Mouse (Mus musculus) forelimb bud, embryonic 11.5 days (tissue): ENCODE data around the gene Mme.

Experiments used
- DNase-seq: peaks from one replicate; pipeline ENCODE4 v3.0.0-alpha.2; 2012; ENCODE audit warnings: low read depth, low spot score

Mme gene

DNA sequence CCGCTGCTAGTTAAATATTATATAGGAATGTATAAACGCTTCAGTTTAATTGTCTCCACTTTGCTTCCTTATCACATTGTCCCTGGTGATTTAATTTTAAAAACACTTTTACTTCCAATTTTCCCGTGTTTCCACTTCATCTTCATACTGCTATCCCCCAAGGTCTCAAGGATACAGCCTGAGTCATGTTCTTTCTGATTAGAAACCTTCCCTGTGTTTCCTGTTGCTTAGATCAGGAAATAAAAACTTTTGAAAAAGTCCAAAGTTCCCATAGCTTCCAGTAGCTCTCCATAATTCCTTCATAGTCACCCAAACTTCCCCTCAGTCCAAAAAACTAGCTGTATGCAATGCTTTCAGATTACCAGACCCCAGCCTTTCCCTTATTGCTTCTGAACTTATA, 109.4 kb downstream of the Mme start:
- no peak for DNase-seq

DNA sequence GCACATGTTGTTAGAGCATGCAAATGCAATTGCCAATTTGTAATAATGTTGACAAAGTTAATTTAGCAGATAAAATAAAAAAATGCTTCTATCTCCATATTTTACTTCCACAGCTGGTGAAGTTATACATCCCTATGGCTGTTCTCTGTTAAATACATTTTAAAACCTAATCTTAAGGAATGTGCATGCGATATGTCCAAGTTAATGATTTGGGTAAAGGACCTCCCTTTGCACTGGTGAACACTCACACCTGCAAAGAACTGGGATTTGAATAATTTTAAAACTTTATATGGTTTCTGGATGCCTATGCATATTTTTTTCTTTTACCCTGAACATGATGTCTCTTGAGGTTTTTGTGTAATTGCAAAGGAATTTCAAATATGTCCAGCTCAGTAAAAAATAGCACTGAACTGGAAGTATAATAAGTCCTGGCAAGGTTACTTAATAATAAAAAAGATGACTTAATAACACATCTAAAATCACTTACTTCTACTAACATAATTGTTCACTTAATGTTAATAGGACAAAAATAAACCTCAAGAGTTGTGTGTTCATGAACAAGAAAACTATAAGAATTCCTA, 110.4 kb downstream of the Mme start:
- no peak for DNase-seq

DNA sequence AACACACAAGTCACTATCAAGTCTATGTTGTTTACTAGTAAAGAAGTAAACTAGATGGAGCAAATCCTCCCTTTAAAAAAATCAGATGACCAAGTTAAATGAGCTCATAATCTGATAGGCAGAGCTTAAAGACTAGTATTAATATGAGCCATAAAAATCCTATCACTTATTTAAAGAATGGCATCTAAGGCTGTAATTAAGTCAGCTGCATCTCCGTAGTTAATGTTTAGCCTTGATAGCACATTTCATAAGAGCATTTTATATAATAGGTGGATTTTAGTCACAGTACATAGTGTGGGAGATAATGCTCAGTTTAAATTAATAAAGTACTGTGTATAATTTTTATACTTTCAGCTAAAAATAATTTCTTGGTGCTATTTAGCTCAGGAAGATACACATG, 118.2 kb downstream of the Mme start:
- DNase-seq: no peak

DNA sequence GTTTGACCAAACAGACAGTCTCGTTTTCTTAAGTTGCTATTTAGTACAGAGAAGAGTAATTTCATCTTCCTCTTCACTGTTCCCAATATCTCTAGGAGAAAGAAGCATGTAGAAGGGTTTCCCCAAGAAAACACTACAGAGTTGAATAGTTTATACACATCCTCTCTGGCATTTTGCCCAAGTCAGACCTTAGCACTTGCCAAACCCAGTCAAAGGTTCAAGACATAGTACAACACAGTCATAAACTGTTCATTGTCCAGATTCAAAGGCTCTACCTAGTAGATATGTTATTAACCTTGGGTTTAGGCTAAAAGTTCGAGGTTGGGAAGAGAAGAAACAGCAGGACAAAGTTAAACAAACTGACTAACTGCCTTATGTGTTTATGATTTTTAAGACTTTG, 143.7 kb downstream of the Mme start:
- no peak for DNase-seq

DNA sequence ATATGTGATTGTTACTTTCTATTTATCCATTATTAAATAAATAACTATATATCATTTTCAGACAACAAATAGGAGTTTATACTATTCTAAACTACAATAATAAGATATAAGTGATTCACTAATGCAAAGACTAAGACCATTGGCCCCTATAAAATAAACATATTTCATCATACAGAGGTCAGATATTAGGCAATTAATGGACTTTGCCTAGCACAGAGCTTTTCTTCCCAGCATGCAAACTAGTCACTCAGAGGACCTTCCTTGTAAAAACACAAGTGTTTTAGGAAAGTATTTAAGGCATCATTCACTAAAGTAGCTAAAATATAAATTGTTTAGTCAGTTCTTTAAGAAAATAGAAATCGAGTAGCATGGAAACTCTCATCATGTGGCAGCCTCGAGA, 149.4 kb downstream of the Mme start:
- DNase-seq: no peak

DNA sequence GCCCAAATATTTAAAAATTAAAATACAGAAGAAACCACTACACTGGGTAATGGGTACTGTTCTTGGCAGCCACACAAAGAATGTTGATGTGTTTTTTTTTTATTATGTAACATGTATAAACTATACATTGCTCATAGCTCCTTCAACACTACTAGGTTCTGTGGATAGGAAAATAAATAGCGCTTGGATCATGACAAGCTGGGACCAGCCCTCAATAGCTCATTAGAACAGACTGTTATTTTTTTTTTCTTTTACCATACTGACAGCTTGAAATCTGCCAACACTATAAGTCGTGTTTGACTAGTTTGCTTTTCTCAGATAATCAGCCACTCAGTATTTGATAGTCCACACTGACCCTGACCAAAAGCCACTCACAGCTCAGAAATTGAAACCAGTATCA, 150.0 kb downstream of the Mme start:
- DNase-seq: no peak

DNA sequence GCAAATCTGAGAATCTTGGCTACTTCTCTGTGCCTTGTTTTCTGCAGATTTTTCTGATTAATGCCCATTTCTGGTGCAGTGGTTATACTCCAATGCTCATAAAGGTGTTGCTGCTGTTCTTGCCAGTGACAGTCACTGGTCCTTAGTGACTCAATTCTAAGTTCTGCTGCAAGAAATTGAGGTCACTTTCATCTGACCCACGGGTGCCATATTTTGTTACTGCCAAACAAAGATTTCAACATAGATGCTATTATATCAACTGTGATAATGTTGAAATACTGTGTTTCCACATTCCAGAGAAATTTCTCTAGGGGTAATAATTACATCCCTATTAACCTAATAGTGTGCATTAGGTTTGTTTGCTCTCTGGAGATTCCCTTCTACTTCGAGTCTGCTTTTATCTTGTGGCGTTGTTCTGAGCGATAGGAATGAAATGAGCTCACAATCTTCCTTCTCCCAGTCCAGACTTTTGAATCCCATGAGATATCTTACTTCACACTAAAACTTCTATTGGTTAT, 153.1 kb downstream of the Mme start:
- DNase-seq: no peak

DNA sequence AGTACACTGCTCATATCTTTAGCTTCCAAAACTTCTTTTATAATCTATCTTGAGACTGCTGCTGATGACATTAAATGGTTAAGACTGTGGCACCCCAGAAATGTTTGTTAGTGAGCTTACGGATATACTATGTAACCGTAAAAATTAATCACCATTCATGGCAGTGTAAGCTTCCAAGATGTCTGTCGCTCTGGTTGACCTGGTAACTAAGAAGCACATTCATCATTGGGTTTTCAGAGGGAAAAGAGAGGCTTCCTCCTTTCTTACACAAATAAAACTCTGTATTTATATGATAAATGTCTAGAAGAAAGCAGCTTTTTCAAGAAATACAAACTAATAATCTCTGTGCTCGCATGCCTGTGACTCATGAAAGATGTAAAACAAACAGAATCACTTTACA, 156.8 kb downstream of the Mme start:
- no peak for DNase-seq

DNA sequence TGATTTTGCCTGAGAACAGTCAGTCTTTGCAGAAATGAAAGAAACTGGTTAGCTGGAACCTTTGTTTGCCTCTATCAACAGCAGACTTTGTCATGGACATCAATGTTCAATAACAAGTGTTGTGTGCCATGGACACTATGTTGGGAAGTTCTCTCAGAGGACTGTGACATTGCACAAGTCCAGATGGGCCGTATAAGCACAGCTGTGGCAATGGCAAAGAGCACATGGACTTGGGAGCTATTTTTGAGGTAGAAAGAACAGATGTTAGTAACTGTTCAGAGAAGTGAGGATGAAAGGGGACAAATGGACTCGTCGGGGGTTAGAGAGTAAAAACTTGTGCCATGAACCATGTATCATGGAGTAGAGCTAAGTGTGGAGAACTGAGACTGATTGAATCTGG, 165.1 kb downstream of the Mme start:
- no peak for DNase-seq

DNA sequence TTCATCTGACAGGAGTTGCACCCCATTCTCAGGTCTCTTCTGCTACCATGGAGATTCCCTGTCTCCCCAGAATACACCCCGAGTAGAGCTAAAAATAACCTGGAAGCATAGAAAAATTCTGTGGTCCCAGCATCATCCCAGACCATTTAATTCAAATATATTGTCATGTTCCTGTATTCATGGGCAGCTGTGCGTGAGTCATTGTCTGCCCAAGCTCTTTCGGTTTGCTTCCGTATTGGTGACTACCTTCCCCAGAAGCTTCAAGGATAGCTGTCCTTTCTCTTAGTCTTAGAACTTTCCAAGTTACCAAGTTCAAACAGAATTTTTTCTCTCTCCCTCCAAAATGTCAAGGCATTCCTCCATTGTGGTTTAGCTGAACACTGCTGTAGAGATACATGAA, 169.7 kb downstream of the Mme start:
- no peak for DNase-seq

DNA sequence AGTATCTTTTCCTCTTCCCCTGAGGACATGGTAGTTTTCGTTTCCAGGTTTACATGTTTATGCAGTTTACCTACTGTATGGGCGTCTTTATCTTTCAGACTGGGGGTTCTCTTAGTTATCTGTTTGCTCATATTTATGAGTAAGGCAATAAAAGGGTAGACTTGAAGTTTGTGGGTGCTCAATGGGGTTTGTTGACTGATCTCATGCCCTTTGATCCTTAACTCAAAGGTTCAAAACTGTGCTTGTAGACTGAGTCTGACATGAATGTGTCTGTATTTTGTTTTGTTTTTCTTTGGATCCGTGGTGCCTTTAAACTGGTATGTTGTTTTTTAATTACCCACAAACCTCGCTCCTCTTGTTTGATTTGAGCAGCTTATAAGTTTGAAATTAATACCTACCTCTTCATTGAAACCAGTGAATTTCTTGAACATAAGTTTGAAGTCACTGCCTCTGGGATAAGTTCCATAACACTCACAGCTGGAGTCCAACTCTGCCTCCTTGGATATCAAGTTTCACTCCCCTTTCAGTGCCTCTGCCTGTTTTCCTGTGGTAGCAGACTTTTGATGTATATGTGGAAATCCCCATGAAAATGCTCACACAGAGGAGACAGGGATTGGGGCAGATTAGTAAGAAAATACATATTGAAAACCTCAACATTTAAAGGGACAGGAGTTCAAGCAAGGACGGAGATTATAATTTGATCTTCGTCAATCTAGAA, 171.0 kb downstream of the Mme start:
- DNase-seq: peak; percentile 84

DNA sequence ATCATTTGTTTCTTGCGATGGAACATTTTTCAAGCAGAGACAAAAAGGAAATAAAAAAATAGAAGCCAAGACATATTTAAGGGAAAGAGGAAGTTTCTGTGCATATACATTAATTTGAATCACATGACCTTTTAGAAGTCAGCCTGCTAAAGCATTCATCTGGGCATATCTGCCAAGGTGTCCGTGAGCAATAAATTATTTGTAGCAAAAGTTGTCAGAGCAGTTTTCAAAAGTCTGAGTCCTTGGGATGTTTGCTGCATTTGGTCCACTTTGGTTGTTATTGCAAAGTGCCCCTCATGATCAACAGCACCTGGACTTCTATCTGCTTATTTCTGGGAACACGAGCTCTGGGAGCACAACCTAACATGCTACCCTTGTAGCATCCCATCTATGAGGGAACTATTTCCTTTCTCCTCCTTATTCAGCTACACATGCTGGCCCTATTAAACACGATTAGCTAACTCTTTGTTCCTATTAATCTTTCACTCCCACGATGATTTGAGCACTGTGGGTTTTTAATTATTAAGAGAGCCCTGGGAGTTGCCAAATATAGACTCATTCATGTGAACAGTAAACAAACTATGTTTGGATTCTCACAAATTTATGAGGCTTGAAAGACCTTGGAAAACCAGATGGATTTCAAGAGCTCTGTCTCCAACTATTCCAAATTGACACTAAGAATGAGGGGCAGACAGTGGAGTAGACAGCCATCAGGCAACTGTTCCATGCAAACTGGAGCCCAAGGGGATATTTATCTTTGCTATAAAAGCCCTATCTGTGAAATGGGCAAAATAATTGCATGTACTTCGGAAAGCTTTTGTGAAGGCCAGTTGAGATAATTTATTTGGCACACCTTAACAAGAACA, 171.9 kb downstream of the Mme start:
- peak; percentile 57 for DNase-seq

DNA sequence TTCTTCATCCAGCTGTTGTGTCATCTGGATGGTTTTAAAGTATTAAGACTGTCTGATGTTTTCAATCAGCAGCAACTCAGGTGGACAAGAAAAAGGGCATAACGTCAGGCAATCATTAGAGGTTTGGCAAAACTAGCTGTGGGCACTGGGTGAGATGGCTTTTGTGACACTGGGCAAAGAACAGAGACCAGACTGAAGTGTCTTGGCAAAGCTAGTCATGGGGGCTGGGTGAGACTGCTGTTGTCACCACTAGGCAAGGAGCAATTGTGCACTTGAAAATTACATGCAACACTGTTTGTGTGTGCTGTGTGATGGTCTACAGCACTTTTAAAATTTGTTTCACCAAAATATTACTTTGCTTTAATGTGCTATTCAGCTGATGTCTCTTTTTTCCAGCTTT, 175.9 kb downstream of the Mme start:
- DNase-seq: no peak

DNA sequence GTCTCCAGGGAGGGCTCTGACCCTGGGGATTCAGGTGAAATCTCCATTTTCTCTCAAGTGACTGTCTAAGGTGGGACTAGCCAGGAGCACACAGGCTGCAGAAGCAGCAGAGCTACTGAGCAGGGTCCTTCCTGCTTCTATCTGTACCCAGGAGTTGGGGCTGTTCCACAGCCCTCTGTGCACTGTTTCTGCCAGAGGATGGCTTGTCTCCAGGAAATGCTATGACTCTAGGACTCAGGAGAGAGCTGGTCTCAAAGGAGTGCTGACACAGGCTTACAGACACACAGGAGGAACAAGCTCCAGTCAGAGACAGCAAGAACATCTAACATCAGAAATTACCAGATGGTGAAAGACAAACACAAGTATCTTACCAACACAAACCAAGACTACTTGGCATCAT, 176.4 kb downstream of the Mme start:
- no peak for DNase-seq

DNA sequence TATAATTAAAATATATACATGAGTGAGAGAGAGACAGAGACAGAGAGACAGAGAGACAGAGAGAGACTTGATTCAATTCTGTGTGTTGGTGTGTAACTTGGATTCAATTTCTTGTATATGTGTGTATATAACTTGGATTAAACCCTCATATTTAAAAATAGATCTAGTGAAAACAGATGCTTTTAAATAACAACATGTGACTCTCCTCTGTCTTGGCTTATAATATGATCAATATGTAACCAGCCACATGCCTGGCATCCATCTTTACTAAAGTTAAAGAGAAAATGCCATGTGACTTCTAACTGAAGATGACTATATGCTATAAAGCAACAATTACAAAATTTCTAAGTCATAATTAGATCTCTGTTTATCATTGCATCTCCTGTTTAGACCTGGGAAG, 182.2 kb downstream of the Mme start:
- DNase-seq: no peak
